Mouse (Mus musculus) neural tube, embryonic 11.5 days (tissue): ENCODE measurements around the gene Cops7b. TPM values are rescaled to one million over a fixed set of nuclear protein-coding genes. Genes with fewer than 3 reads are reported as not detected.

Source experiments
- ATAC-seq: fragments of 200-750 bp; cut with Nextera tagmentation; 2 replicates; pipeline ENCODE4 v1.8.0; 2017; ENCODE audit warnings: moderate number of reproducible peaks, mild to moderate bottlenecking, moderate TSS enrichment, moderate library complexity; ENCODE audit not compliant: insufficient read depth, low FRiP score, low TSS enrichment
- DNase-seq: peaks from one replicate; pipeline ENCODE4 v3.0.0-alpha.2; 2015; ENCODE audit warnings: low spot score
- H3K27ac ChIP-seq: fragments of 300-500 bp; sonication (generic); 2 replicates; pipeline ENCODE4 v1.5.1; 2014; ENCODE audit warnings: low read depth, mild to moderate bottlenecking, low read length
- H3K27me3 ChIP-seq: fragments of 300-500 bp; sonication (generic); 2 replicates; pipeline ENCODE4 v1.6.1; 2014; ENCODE audit warnings: mild to moderate bottlenecking, low read length, mixed read lengths; ENCODE audit not compliant: control insufficient read depth, insufficient read depth
- H3K36me3 ChIP-seq: fragments of 300-500 bp; sonication (generic); 2 replicates; pipeline ENCODE4 v1.6.1; 2014; ENCODE audit warnings: mild to moderate bottlenecking, low read length, moderate library complexity, mixed read lengths; ENCODE audit not compliant: control insufficient read depth, insufficient read depth
- H3K4me1 ChIP-seq: fragments of 300-500 bp; sonication (generic); 2 replicates; pipeline ENCODE4 v1.6.1; 2014; ENCODE audit warnings: low read length, mixed read lengths; ENCODE audit not compliant: control insufficient read depth, insufficient read depth
- H3K4me2 ChIP-seq: fragments of 300-500 bp; sonication (generic); 2 replicates; pipeline ENCODE4 v1.6.1; 2014; ENCODE audit warnings: low read depth, mild to moderate bottlenecking, moderate library complexity
- H3K4me3 ChIP-seq: fragments of 300-500 bp; sonication (generic); 2 replicates; pipeline ENCODE4 v1.5.1; 2014; ENCODE audit warnings: low read depth, low read length
- H3K9ac ChIP-seq: fragments of 300-500 bp; sonication (generic); 2 replicates; pipeline ENCODE4 v1.6.1; 2014; ENCODE audit warnings: mild to moderate bottlenecking, low read length
- H3K9me3 ChIP-seq: fragments of 300-500 bp; sonication (generic); 2 replicates; pipeline ENCODE4 v1.6.1; 2016; ENCODE audit warnings: low read length; ENCODE audit not compliant: control insufficient read depth
- WGBS: fragments of 180-500 bp; shearing (Covaris S2); extraction: QIAGEN DNeasy Blood & Tissue Kit; methylation state at CpG from one replicate; pipeline ENCODE4 v1.1.7; 2014; 5-methylcytosine and 5-hydroxymethylcytosine counted together
- polyA plus RNA-seq: library from polyadenylated mRNA; unstranded; fragments of >200 nt; fragmentation: Nextera tagmentation; extraction: Ambion mirVana; gene quantifications from 2 replicates; pipeline ENCODE4 v1.2.1, GENCODE M21; 2014

Cops7b gene
- polyA plus RNA-seq, 1 experiment from 2014 or later, result 65.4 TPM

GRCm38 (mm10) chr1:86614269-86614668 lies 31.6 kb downstream of the Cops7b start:
- H3K9ac ChIP-seq, result no peak overlapping the region
- no peaks in the 10 kb centered on the region for H3K27me3 ChIP-seq
- no peaks in the 10 kb centered on the region for H3K9me3 ChIP-seq
- H3K4me3 ChIP-seq, result no peak overlapping the region
- H3K27ac ChIP-seq, result no peak overlapping the region
- no peak for DNase-seq
- H3K4me2 ChIP-seq, result no peak overlapping the region
- no peaks in the 10 kb centered on the region for H3K36me3 ChIP-seq
- no peaks in the 10 kb centered on the region for H3K4me1 ChIP-seq
- no peak for ATAC-seq

DNA sequence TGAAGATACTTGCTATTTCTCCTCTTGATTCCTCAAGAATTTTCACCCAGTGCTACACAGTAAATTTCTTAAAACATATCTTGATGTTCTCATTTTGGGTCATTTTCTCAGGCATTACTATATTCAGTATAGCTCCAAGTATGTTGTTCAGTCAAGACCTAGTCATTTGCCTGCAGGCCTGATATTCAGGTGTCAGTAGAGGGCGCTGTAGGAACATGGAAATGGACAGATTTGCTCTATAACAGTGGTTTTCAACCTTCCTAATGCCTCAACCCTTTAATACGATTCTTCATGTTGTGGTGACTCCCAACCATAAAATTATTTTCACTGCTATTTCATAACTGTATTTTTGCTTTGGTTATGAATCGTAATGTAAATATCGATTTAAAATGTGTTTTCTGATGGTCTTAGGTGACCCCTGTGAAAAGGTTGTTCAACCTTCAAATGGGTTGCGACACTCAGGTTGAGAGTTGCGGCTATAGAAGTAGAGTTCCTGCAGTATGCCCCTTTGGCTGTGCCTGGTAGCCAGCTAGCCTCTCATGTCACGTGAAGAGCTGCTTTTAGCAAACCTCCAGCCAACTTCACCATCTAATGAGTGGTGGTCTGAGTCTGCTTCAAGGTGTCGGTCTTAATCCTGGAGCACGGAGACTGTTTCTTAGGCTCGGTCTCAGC lies 35.9 kb downstream of the Cops7b start:
- WGBS, result 60% methylated on average over 10 of the region's 10 CpGs
- Histone ChIP-seq H3K4me3 (no peak overlapping the region), H3K36me3 (no peaks in the 10 kb centered on the region), H3K27ac (no peak overlapping the region), H3K9me3 (no peaks in the 10 kb centered on the region), H3K27me3 (no peaks in the 10 kb centered on the region), H3K9ac (no peak overlapping the region), H3K4me2 (no peak overlapping the region), H3K4me1 (no peaks in the 10 kb centered on the region)
- DNase-seq (peak; percentile 71), ATAC-seq (no peak)

DNA sequence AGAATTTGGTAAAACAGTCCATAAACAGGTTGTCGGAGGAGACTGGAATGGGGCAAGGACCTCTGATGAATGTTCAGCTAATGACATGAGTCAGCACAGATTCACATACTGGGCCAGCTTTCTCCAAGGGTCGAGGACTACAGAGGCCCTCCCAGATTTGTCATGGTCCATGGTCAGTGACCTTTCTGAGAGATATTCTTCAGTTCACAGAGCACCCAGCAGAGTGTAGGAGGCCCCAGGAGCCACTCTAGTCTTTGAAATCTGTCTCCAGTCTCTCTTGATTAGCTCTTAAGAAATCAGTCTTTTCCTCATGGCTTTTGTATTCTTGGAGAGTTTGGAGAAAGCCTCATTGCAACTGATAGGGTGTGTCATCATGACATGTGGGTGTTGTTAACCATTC lies 39.6 kb downstream of the Cops7b start:
- 59% methylated on average over 2 of the region's 2 CpGs for WGBS
- no peak for ATAC-seq
- Histone ChIP-seq H3K4me3 (no peak overlapping the region), H3K9ac (no peak overlapping the region), H3K27me3 (no peaks in the 10 kb centered on the region), H3K9me3 (no peaks in the 10 kb centered on the region), H3K4me1 (no peaks in the 10 kb centered on the region), H3K27ac (no peak overlapping the region), H3K36me3 (no peaks in the 10 kb centered on the region), H3K4me2 (no peak overlapping the region)
- DNase-seq, result no peak

DNA sequence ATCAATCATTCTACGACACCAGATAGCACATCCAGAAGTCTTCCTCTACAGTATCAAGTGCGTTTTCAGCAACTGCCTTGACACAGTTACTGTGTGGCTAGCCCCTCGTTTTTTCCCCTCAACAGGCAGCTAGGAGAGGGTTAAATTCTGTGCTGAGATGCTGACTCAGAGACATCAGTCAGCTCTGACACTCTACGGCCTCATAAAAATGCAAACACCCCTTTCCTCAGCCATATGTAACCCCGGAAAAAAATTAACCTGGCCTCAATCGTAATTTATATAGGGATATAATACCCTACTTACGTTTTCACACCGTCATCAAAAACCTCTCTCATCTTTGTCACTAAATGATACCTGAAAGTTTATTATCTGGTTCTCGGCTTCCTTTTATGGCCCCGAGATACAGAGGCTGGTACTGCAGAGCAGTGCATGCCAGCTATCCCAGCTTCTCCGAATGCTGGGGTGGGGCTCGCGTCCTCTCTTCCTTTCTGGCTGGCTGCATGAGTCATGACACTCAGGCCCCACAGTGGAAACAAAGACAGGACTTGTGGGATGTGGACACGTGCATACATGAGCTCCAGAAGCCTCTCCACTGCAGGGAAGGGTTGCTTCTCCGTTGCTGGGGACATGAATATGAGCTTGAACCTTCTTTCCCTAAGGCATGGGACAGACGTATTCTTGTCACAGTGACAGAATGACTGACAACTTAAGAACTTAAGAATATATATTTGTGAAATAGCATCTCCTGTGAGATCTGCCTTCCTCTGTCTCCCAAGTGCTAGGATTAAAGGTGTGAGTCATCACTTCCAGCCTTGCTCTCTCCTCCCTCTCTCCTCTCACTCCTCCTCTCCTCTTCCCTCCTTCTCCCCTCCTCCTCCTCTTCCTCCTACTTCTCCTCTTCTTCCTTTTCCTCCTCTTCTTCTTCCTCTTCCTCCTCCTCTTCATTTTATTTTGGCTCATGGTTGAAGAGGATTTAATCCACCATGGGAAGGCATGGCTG lies 40.6 kb downstream of the Cops7b start:
- Histone ChIP-seq H3K9me3 (no peaks in the 10 kb centered on the region), H3K4me3 (no peak overlapping the region), H3K36me3 (no peaks in the 10 kb centered on the region), H3K27me3 (no peaks in the 10 kb centered on the region), H3K4me1 (no peaks in the 10 kb centered on the region), H3K27ac (no peak overlapping the region), H3K9ac (no peak overlapping the region), H3K4me2 (no peak overlapping the region)
- DNase-seq, result no peak
- no peak for ATAC-seq
- WGBS, result 47% methylated on average over 16 of the region's 16 CpGs

- Histone ChIP-seq H3K36me3 (no peaks in the 10 kb centered on the region), H3K27me3 (no peaks in the 10 kb centered on the region), H3K4me2 (no peak overlapping the region), H3K27ac (no peak overlapping the region), H3K9ac (no peak overlapping the region), H3K4me1 (no peaks in the 10 kb centered on the region; the same call in 1 of the 2 replicates), H3K9me3 (no peaks in the 10 kb centered on the region), H3K4me3 (no peak overlapping the region)
- WGBS, result 79% methylated on average over 3 of the region's 3 CpGs
- DNase-seq, result no peak
- ATAC-seq, result no peak
Observed at GRCm38 (mm10) chr1:86628270-86628669, 45.6 kb downstream of the Cops7b start.

GRCm38 (mm10) chr1:86629936-86630335 lies 47.2 kb downstream of the Cops7b start:
- Histone ChIP-seq H3K27ac (no peak overlapping the region), H3K9ac (no peak overlapping the region), H3K4me2 (no peak overlapping the region), H3K4me1 (no peaks in the 10 kb centered on the region; the same call in 1 of the 2 replicates), H3K27me3 (no peaks in the 10 kb centered on the region), H3K9me3 (no peaks in the 10 kb centered on the region), H3K4me3 (no peak overlapping the region), H3K36me3 (no peaks in the 10 kb centered on the region)
- DNase-seq, result no peak
- 61% methylated on average over 4 of the region's 4 CpGs for WGBS
- no peak for ATAC-seq

GRCm38 (mm10) chr1:86630527-86630926 lies 47.8 kb downstream of the Cops7b start:
- Histone ChIP-seq H3K27me3 (no peaks in the 10 kb centered on the region), H3K4me1 (no peaks in the 10 kb centered on the region; the same call in 1 of the 2 replicates), H3K27ac (no peak overlapping the region), H3K9ac (no peak overlapping the region), H3K9me3 (no peaks in the 10 kb centered on the region), H3K4me2 (no peak overlapping the region), H3K36me3 (no peaks in the 10 kb centered on the region), H3K4me3 (no peak overlapping the region)
- DNase-seq (no peak), ATAC-seq (no peak)
- WGBS, result 85% methylated on average over 4 of the region's 4 CpGs

GRCm38 (mm10) chr1:86632732-86633380 lies 50.2 kb downstream of the Cops7b start:
- Histone ChIP-seq H3K4me2 (no peak overlapping the region), H3K4me3 (no peak overlapping the region), H3K9ac (no peak overlapping the region), H3K27ac (no peak overlapping the region), H3K4me1 (no peaks in the 10 kb centered on the region; the same call in 1 of the 2 replicates), H3K36me3 (no peaks in the 10 kb centered on the region), H3K9me3 (no peaks in the 10 kb centered on the region), H3K27me3 (no peaks in the 10 kb centered on the region)
- ATAC-seq (no peak), DNase-seq (no peak)
- 48% methylated on average over 6 of the region's 6 CpGs for WGBS
